Mouse (Mus musculus): Measurements from ENCODE around the gene Sdf4.

Sdf4 gene

DNA sequence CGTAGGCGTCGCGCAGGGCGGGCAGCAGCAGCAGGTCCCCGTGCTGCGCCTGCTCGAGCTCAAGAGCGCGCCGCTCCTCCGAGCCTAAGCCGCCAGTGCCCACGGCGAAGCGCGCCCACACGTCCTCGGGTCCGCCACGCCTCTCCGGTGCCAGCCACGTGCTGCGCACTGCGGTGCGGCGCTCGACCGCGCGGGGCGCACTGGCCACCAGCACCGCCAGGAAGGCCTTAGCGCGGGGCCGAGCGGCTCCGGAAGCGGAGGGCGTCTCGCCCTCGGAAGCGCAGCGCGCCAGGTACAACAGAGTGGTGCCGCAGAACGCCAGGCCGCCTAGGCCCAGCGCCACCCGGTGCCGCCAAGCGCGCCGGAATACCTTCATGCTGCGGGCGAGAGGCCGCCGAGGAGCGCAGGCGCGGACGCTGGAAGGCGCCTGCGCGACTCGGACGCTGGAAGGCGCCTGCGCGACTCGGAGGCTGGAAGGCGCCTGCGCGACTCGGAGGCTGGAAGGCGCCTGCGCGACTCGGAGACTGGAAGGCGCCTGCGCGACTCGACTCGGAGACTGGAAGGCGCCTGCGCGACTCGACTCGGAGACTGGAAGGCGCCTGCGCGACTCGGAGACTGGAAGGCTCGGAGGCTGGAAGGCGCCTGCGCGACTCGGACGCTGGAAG is at the start of gene Sdf4, which contains the start of gene B3galt6:
TSS of gene Sdf4 (plus strand) at position 632 of the 665 bp plus-strand sequence.
TSS of gene B3galt6 (minus strand) at position 409 of the 665 bp plus-strand sequence.
- peak; percentile 95 for DNase-seq (ENCODE audit: low read depth, low spot score)

- peak; percentile 26 for DNase-seq (ENCODE audit: low read depth, low spot score)
These were observed 49.6 kb upstream of the Sdf4 start for GRCm38 (mm10) chr4:155943049-155943452.

DNA sequence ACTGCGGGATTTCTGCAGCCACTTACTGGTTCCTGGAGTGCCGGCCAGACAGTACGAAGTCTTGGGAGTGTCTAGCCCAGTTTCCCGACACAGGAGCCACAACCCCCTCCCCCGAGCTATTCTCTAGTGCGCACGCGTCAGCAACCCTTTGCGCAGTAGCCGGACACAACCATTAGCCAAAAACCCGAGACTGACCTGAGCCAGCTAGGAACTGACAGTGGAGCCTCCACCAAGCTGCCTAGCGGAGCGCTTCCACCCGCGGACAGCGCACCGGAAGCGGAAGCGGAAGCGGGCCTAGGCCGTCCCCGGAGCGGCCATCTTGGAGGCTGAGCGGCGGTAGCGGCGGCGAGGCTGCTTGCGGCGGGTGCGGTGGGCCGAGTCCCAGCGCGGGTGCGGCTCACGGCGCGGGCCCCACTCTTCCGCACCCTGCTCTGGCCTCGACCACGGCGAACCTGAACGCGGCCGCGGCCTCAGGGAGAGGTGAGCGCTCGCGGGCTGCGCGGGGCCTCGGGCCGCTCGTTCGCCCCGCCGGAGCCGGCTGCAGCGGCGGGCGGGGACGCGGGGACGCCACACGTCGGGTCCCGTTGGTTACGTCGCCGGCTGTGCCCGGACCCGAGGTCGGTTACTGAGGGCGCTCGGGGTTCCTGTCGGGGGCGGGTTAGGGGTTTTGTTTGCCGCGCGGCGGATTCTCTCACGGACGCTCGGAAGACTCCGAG is 49.0 kb upstream of the Sdf4 start, which contains the start of gene Ube2j2:
TSS of gene Ube2j2 (plus strand) at position 298 of the 716 bp plus-strand sequence.
- peak; percentile 95 for DNase-seq (ENCODE audit: low read depth, low spot score)

- peak; percentile 46 for DNase-seq (ENCODE audit: low read depth, low spot score)
These were observed 48.4 kb upstream of the Sdf4 start for GRCm38 (mm10) chr4:155944271-155944670.

DNA sequence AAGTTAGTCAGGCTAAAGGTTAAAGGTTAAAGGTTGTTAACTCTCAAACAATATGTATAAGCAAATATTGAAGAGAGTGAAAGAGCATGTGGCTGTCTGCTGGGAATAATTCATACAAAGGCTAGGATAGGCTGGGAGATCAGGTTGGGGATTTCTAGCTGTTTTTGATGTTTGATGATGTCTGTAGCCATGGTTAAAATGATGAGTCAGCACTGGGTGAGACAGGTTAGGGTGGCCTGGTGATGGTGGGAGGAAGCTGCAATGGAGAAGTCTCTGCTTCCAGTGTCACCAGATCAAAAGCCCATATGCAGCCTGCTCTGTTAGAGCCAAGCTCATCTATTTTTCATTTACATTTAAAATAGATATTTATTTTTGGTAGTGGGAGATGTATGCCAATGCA is 45.6 kb upstream of the Sdf4 start:
- DNase-seq (ENCODE audit: low read depth, low spot score) = no peak

GRCm38 (mm10) chr4:155955491-155955890 is 37.2 kb upstream of the Sdf4 start:
- DNase-seq (ENCODE audit: low read depth, low spot score) = no peak

- peak; percentile 91 for DNase-seq (ENCODE audit: low read depth, low spot score)
These were observed 33.4 kb upstream of the Sdf4 start for GRCm38 (mm10) chr4:155959275-155959674.

- peak; percentile 56 for DNase-seq (ENCODE audit: low read depth, low spot score)
These were observed 30.3 kb upstream of the Sdf4 start, which contains the start of gene C1qtnf12 for GRCm38 (mm10) chr4:155962167-155962971. C1qtnf12 (plus strand) TSS chr4:155962318.

- no peak for DNase-seq (ENCODE audit: low read depth, low spot score)
These were observed 29.6 kb upstream of the Sdf4 start for GRCm38 (mm10) chr4:155963106-155963505.

- no peak for DNase-seq (ENCODE audit: low read depth, low spot score)
These were observed 28.3 kb upstream of the Sdf4 start for GRCm38 (mm10) chr4:155964396-155964795.

GRCm38 (mm10) chr4:155969043-155969653 is 23.5 kb upstream of the Sdf4 start:
- no peak for DNase-seq (ENCODE audit: low read depth, low spot score)

DNA sequence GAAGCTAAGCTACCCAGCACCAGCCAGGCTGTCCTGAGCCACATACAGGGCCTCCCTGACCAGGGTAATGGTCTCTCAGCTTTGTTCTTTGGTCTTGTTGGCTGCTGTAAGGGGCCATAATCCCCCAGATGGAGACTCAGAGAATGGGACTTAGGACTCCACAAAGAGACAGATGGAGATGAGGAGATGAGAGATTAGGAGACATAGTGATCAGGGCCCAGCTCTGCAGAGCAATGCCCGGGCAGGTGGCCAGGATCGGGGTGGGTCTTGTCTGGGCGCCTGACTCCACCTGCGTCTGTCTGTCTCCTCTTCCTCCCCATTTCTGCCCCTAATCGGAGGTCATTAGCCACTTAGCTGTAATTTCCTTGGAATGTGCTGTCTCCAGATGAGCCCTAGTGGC is 22.4 kb upstream of the Sdf4 start:
- no peak for DNase-seq (ENCODE audit: low read depth, low spot score)

GRCm38 (mm10) chr4:155972651-155973050 is 20.0 kb upstream of the Sdf4 start:
- no peak for DNase-seq (ENCODE audit: low read depth, low spot score)

- peak; percentile 33 for DNase-seq (ENCODE audit: low read depth, low spot score)
These were observed 19.4 kb upstream of the Sdf4 start for GRCm38 (mm10) chr4:155973239-155973638.

GRCm38 (mm10) chr4:155981436-155982082 is 11.1 kb upstream of the Sdf4 start:
- DNase-seq (ENCODE audit: low read depth, low spot score) = no peak

- no peak for DNase-seq (ENCODE audit: low read depth, low spot score)
These were observed 8.9 kb upstream of the Sdf4 start for GRCm38 (mm10) chr4:155983788-155984187.

- DNase-seq (ENCODE audit: low read depth, low spot score) = peak; percentile 20
These were observed 1.3 kb upstream of the Sdf4 start for GRCm38 (mm10) chr4:155991211-155991907.

DNA sequence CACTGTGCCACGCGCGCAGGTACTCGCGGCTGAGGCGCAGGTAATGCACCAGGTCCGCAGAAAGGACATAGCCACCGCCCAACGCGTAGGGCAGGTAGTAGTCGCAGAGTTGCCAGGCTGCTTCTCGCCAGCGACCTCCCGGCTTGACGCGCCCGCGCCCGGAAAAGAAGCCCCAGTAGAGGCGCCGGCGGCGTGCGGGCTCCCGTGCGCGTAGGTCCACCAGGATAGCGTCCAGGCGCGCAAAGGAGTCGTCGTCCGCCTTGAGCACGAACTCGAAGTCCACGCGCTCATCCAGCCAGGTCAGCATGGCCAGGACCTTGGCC is 803 bp upstream of the Sdf4 start:
- no peak for DNase-seq (ENCODE audit: low read depth, low spot score)

DNA sequence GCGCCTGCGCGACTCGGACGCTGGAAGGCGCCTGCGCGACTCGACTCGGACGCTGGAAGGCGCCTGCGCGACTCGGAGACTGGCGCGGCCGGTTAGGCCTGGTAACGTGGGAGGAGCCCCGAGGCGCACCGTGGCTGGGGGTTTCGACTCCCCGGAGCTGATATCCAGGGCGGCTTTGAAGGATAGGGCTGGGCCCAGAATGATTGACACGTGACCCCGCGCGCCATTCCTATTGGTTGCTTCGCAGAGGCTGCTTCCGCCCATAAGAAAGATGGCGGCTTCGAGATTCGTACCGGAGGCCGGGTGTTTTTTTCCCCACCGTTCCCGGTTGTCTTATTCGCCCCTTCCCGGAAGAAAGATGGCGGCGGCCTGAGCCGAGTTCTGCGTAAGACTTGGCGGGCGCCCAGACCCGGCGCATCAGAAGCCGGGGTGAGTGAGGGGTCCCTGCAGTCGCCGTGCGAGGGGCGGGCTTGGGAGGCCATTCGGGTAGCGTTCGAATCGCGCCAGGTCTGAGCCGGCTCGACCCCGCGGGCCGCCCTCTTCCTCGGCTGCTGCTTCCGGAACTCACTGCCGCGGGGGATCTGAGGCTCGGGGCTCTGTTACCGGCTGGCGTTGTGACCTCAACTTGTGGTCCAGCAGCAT is 355 bp downstream of the Sdf4 start:
- DNase-seq (ENCODE audit: low read depth, low spot score) = peak; percentile 97

- no peak for DNase-seq (ENCODE audit: low read depth, low spot score)
These were observed 934 bp downstream of the Sdf4 start for GRCm38 (mm10) chr4:155993606-155994005.

Measured in CD4-positive, CD25-positive, alpha-beta regulatory T cell, adult 2 months (primary cell).